Mouse (Mus musculus): ENCODE measurements at regions not wholly inside any gene's neighbourhood (a gene's known extent, or its start where the extent isn't known, plus 50 kb on each side); places are given as distances from the start of the nearest gene placed in this dataset.

GRCm38 (mm10) chrX:12219474-12219873 is 59.3 kb upstream of the Bcor start:
- no peak for DNase-seq

GRCm38 (mm10) chrX:12224314-12224713 is 64.2 kb upstream of the Bcor start:
- no peak for DNase-seq

DNA sequence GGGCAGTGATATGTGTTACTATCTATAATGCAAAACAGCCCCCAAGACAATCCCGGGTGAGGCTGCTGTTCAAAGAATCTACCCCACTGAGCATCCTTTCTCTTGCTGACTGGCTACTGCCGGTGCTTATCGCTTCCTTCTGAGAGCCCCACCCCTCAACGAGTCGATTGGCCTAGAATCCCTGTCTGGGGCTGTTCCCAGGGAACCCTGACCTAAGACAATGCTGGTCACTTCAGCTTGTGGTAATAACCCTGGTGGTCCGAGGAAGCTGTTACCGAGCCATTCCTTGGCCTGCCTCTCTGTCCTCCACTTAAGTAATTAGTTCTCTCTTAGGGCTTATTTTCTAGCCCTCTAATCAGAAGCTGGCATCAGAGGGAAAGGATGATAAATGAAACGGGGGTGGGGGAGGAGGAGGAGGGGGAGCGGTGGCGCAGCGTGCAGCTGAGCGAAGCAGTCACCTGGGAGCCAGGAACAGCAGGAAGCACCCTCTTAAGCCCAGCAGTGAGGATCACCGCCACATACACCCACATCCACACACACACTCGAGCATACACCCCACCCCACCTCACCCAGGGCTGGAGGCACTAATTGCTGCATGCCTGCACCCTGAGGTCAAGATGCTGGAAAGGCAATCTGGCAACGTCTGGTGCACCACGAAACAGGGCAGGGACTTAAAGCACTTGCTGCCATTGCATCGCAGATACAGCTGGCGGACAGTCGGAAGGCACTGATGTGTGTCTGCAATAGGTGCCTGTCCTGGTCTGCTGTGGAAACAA is 65.1 kb upstream of the Bcor start:
- no peak for DNase-seq

- no peak for DNase-seq
These were observed 65.7 kb upstream of the Bcor start for GRCm38 (mm10) chrX:12225892-12226206.

DNA sequence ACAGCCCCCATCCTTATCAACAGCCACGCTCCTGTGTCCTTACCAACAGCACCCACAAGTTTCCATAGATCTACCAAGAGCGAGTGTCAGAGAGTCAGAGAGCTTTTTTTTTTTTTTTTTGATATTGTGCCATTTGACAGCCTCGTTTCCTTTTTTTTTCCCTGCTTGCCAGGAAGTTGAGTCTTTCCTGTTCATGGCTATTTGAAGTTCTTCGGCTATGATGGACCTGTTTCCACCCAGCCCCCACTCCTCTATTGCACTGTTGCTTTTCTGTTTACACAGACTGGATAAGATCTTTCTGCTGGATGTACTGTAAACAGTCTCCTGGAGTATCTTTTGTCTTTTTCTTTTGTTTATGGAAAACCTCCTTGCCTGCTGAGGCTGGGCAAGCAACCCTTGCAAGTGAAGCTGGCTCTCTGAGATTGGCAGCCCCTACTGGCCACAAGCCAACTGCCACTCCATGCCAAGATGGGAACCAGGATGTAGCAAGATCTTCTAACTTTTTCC is 80.4 kb upstream of the Bcor start:
- DNase-seq, result no peak

DNA sequence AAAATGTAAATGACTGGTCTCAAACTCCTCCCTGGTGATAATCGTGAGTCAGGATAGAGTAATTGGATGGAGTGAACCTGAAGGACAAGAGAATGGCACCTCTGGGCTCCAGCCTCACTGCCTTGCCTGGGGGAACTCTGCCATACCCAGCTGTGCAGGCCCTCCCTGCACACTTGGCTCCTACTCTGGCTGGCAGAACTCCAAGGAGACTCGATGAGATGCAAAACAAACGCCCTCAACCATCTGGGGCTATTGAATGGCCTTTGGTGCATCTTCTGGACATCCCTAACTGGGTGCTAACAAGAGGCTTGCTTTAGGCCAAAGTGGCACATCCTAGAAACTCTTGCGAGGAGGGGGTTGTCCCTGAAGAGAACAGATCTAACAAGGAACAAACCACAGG is 81.6 kb upstream of the Bcor start:
- DNase-seq, result no peak

- no peak for DNase-seq
These were observed 88.9 kb upstream of the Bcor start for GRCm38 (mm10) chrX:12249071-12249470.

- DNase-seq, result no peak
These were observed 89.8 kb upstream of the Bcor start for GRCm38 (mm10) chrX:12249911-12250310.

DNA sequence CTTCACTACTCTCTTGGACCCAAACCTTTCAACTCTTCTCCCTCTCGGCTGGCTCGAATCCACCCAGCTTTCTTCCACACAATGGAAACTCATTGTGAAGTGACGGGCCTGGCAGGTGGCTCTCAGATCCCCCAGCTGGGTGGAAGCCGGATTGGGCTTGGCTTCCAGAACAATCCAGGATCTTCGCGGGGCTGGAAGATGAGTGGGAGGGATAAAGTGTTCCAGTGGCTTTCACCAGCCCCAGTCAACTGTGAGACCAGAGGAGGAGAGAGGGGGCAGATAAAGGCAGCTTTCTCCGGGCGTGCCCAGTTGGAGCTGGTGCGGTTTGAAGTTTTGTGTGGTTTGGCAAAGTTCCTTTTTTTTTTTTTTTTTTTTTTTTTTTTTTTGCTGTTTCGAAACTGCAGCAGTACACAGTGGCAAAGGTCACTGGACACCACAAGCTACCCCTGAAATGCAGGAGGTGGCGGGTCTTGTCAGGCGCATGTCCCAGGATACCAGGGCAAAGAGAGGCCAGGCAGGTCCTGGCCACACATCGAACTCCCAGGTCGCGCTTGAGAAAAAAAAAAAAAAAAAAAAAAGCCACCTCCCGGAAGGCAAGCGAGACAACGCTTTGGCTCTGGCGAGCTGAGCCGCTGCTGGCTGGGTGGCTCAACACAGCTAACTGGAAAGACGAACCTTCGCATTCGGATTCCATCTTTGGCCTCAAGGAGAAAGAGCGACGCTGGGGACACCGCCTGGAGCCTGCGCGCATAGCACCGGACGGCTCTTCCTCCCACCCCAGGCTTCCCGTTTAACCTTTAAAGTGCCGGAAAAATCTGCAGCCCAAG is 91.9 kb upstream of the Bcor start:
- peak; percentile 38 for DNase-seq

DNA sequence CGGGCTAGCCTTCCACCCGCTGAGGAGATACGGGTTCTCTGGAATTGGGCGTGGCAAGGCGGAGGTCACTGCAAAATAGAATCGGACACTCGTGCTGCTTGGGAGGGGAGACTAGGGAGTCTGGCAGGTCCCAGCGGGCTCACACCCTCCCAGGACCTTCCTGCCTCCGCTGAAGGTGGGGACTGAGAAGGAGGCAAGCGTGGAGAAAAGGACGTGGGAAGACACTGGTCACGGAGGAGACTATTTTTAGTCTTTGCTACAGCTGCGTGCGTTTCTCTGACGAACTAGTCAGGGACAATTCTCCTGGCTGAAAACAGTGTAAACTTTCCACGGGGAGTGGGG is 92.5 kb upstream of the Bcor start:
- no peak for DNase-seq

DNA sequence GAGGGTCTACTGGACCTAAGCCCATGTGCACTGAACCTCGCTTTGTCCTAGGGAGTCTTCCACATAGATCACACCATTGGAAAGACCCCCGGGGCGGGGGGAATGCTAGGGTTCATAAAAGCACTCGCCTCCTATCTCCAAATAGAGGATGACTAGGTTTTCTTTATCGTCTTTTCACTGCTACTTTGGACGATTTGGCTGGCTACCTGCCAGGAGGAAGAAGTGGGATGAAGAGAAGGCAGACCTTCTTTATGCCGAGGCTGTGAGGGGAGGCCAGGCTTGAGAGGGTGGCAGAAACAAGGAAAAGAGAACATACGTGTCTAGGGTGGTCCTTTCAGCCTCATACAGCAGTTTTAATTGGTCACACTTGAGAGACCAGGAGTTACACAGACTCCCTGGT is 96.6 kb upstream of the Bcor start:
- no peak for DNase-seq

DNA sequence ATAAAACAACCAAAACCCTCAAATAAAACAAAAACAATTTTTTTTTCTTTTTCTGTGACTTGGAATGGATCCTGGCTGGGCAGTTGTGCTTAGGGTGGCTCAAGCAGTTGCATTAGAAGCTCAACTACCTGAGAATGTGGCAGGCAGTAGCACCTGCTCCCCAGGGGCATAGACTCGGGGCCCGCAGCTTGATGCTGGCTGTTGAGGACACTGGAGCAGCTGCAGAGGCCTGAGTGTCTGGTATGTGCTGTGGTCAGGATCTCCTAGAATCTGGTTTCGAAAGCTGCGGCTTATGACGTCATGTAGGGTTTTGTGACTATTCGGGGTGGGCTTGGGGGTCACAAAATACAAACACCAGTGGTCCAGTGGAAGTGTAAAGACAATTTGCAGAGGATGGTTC is 103.7 kb upstream of the Bcor start:
- no peak for DNase-seq

GRCm38 (mm10) chrX:12284741-12285140 is 124.6 kb upstream of the Bcor start:
- DNase-seq, result no peak

GRCm38 (mm10) chrX:12285141-12285540 is 125.0 kb upstream of the Bcor start:
- no peak for DNase-seq

DNA sequence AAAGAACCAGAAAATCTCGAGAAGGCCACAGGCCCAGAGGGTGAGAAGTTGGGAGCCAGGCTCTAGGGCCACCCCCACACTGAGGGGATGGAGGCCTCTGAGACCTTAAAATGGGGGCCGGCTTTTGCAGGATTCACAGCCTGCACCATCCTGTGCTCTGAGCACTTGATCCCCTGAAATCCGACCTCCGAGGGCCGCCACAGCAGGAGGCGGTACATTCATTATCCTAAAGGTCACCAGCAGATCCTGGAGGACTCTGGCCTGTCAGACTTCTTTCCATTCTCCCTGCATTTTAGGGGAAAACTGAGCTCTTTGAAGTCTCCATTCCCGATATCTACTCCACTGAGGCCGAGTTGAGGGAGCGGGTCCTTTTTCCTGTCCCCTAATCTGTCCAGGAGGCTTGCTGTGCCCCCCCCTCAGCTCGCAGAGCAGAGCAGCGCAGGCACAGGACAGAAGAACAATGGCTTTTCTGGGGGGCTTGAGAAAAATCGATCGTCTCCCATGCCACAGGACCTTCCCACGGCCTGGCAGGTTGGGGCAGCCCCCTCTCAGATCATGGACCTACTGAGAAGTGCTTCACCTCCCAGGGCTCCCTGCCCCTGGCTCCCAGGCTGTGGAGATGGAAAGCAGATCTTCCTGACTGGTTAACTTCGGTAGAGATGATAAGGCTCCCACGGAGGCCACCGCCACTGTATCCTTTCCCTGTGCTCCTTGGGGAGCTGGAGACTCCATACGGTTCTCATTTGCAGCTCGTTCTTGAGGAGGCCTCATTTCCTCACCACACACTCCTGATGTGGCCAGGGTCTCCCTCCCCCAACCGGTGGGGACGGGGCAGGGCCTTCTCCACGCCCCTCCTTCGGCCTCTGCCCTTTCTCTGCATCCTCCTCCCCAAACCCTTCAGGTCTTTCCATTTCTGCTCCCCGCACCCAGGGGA is 126.1 kb upstream of the Bcor start:
- DNase-seq, result no peak

GRCm38 (mm10) chrX:12286910-12287522 is 126.9 kb upstream of the Bcor start:
- no peak for DNase-seq

DNA sequence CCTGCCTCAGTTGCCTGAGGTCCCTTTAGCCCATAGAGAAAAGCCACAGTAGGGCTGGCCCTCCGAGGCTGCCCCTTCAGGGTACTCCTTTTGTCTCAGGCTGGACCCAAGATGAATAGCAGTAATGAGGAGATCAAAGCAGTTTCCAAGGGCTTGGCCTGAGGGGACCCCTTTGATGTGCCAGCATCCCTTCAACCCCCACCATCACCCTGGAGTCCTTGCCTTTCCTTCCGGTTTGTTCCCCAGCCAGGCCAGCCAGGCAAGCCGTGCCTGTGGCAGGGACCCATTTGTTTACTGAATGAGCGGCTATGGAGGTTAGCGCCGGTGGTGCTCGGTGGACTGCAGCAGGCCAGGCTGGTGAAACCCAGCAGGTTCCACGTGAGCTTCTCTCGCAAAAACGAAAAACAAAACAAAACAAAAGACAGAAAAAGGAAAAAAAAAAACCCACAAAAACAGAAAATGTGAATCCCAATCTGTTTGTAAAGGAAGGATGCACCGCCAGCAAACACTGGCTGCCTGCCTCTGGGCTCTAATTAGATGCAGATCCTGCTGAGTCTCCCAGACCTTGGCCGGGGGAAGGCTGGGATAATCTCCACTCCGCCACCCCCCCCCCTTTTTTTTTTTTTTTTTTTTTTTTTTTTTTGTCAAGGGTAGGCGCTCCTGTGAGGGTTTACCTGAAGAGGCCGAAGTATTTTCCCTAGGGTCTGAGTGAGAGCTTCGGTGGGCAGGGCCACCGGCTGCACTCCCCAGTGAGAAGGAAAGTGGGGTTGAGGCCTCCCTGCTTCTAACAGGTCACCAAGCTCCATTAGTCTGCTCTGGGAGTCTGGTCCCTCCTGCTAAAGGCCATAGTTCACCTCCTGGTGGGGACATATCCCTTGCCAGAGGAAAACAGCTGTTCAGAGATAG is 127.8 kb upstream of the Bcor start:
- no peak for DNase-seq

- no peak for DNase-seq
These were observed 128.5 kb upstream of the Bcor start for GRCm38 (mm10) chrX:12288562-12289117.

GRCm38 (mm10) chrX:12293146-12293545 is 133.0 kb upstream of the Bcor start:
- no peak for DNase-seq

GRCm38 (mm10) chrX:12294452-12294851 is 134.3 kb upstream of the Bcor start:
- DNase-seq, result no peak

DNA sequence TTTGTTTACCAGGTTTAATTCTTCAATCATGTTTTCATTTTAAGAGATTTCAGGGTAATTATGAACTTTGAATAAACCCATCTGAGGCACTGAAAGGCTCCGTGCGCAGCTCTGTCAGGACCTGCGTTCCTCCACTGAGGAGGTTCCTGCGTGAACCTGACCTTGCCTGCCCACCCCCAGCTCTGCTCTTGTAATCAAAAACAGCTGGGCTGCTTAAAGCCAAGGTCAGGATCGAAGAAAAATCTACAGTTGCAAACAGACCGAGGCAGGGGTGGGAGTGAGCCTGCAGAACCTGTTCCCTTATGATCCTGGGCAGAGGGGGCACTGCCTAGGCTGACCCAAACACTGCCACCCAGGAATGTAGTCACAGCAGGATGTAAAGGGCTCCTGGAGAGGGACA is 134.8 kb upstream of the Bcor start:
- no peak for DNase-seq

Measured in adrenal gland, adult 8-10 months (tissue).